Mouse (Mus musculus): ENCODE data around the gene Inafm1. TPM values are rescaled to one million over a fixed set of nuclear protein-coding genes. Genes with fewer than 3 reads are reported as not detected.
A peak's percentile ranks its signal among the peaks of the same experiment; 100 is the strongest.
"Not testable (repeated sequence)": the region's sequence is repeated elsewhere in the genome, so short reads cannot be mapped to it uniquely, and the experiment has no call there.

Gene Inafm1
- polyA plus RNA-seq, 1 experiment from 2014 or later, result 16.4 TPM

DNA sequence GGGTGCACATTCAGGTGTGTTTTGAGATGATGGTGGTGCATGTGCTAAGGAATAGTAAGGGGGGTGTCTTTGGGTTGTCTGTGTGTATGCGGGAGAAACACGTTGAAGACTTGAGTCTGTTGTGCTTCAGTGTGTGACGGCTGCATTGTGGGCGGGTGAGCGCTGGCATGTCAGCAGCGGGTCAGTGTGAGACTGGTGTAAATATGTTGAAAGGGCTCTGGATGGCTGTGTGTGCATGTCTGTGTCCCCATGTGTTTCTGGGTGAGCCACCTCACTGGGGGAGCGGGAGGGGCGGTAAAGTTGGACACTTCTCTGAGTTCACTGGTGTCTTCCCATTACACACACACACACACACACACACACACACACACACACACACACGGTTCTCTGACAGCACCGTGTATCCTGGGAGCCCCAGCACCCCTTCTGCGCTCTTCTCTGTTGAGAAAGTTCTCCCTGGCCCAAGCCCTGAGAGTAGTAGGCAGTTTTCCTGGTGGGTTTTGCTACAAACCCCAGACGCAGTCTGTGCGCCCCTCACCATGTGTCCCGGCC, 38.1 kb upstream of the Inafm1 start:
- peak overlapping the region; percentile 89 for H3K4me3 ChIP-seq (ENCODE audit: low read length)
- H3K4me1 ChIP-seq (ENCODE audit: insufficient read depth, low read length), result peaks cover 44% of the 10 kb centered on the region
- H3K9ac ChIP-seq (replicated peaks; ENCODE audit: low read length), result peak overlapping the region; percentile 93
- no peaks in the 10 kb centered on the region for H3K27me3 ChIP-seq (ENCODE audit: insufficient read depth, low read length)
- 3% methylated on average over 14 of the region's 14 CpGs for WGBS
- H3K9me3 ChIP-seq (ENCODE audit: low read length), result no peaks in the 10 kb centered on the region
- ATAC-seq (ENCODE audit: low FRiP score, low TSS enrichment), result no peak
- peak overlapping the region; percentile 100 for H3K4me2 ChIP-seq (replicated peaks; ENCODE audit: low read depth, low read length)
- no peaks in the 10 kb centered on the region for H3K36me3 ChIP-seq (ENCODE audit: insufficient read depth, low read length)
- H3K27ac ChIP-seq (ENCODE audit: low read length), result peak overlapping the region; percentile 97

DNA sequence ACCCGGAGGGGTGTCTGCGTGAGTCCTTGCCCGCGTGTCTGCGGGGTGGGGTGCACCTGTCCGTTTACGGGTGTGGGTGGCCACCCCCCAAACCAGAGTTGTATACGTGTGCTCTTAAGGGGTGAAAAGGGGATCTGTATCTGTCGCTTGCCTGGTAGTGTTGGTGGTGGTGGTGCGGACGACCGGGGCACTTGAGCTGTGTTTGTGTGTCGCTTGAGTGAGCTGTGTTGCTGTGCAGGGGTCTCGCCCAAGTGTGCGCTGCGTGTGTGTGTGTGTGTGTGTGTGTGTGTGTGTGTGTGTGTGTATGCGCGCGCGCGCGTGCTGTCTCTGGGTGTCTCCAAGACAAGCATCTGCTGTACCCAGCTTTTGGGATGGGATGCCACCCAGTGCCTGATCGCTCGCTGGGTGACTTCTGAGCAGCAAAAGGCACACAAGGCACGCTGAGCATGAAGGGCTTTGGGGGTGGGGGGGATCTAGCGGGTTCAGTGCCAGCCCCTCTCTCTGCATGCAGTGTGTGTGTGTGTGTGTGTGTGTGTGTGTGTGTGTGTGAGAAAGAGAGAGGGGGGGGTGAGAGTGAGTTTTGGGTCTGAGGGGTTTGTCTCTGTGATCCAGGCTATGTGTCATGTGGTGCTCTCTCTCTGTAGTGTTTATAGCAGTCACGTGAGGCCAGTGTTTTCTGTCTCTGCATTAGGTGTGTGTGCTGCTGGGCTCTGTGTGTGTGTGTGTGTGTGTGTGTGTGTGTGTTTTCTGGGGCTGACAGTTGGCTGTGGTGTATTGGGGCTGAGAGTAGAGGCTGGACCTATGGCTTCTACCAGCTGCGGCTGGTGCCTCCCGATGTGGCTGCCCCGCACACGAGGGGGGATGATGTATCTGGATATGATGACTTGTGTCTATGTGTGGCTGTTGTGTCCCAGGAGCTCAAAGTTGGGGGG, 37.4 kb upstream of the Inafm1 start:
- Histone ChIP-seq H3K4me1 (ENCODE audit: insufficient read depth, low read length) (peaks cover 44% of the 10 kb centered on the region), H3K27me3 (ENCODE audit: insufficient read depth, low read length) (no peaks in the 10 kb centered on the region), H3K27ac (ENCODE audit: low read length) (peak overlapping the region; percentile 56), H3K36me3 (ENCODE audit: insufficient read depth, low read length) (no peaks in the 10 kb centered on the region), H3K4me2 (replicated peaks; ENCODE audit: low read depth, low read length) (peak overlapping the region; percentile 100), H3K4me3 (ENCODE audit: low read length) (peak overlapping the region; percentile 89), H3K9me3 (ENCODE audit: low read length) (no peaks in the 10 kb centered on the region), H3K9ac (replicated peaks; ENCODE audit: low read length) (peak overlapping the region; percentile 62)
- 0% methylated on average over 31 of the region's 31 CpGs for WGBS
- ATAC-seq (ENCODE audit: low FRiP score, low TSS enrichment), result peak; percentile 0; the same call in 1 of the 2 replicates

DNA sequence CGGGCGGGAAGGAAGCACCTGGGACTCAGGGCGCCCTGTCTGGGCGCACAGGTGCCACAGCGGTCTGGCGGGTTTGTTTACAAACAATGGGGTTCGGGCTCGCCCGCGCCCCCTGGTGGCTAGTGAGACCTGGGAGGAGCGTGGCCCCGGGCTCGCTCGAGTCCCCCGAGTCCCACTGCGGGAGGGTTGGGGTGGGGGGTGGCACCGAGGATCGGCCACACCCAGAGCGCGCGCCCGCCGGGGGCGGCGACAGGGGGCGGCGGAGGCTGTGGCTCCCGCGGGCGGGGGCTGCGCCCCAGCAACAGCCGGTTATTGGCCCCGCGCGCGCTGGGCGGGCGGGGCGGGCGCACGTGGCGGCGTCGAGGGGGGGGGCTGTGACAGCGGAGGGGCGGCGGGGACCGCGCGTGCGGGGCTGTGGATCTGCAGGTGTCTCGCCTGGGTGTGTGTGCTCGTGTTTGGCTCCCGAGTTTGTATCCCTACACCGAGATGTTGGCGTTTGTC, 36.7 kb upstream of the Inafm1 start:
- H3K9me3 ChIP-seq (ENCODE audit: low read length), result no peaks in the 10 kb centered on the region
- peak; percentile 3; the same call in 1 of the 2 replicates for ATAC-seq (ENCODE audit: low FRiP score, low TSS enrichment)
- H3K36me3 ChIP-seq (ENCODE audit: insufficient read depth, low read length), result no peaks in the 10 kb centered on the region
- H3K9ac ChIP-seq (replicated peaks; ENCODE audit: low read length), result peak overlapping the region; percentile 62
- no peaks in the 10 kb centered on the region for H3K27me3 ChIP-seq (ENCODE audit: insufficient read depth, low read length)
- under 1% methylated on average over 41 of the region's 56 CpGs for WGBS
- peak overlapping the region; percentile 68 for H3K27ac ChIP-seq (ENCODE audit: low read length)
- peak overlapping the region; percentile 100 for H3K4me2 ChIP-seq (replicated peaks; ENCODE audit: low read depth, low read length)
- peaks cover 44% of the 10 kb centered on the region for H3K4me1 ChIP-seq (ENCODE audit: insufficient read depth, low read length)
- peak overlapping the region; percentile 89 for H3K4me3 ChIP-seq (ENCODE audit: low read length)

DNA sequence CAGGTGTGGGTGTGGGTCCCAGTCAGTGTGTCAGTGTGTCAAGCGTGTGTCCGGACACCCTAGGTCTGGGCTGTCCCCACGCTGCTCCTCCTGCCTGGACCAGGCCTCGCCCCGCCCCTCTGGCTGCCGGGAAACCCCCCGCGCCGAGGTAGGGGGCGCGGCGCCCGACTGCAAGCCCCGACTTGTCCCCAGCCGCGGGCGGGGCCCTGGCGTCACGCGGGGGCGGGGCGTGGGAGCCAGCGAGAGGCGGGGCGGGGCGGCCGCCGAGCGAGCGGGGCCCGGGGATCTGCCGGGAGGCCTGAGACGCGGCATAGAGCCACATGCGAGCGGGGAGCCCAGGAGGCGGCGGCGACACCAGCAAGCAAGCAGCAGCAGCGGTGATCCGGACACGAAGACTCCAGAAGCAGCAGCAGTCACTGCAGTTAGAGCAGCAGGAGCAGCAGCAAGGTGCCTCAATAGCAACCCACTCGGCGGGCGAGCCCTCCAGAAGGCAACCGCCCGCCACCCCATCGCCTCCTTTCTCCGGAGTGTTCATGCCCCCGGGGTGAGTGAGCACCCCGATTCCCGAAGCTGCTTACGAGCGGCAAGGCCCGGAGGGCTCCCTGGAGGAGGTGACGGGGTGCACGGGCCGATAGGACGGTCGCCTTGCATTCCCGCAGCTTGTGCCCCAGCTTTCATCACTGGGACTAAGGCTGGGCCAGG, 36.1 kb upstream of the Inafm1 start:
- peak overlapping the region; percentile 62 for H3K9ac ChIP-seq (replicated peaks; ENCODE audit: low read length)
- no peaks in the 10 kb centered on the region for H3K27me3 ChIP-seq (ENCODE audit: insufficient read depth, low read length)
- peak; percentile 44 for ATAC-seq (ENCODE audit: low FRiP score, low TSS enrichment)
- no peaks in the 10 kb centered on the region for H3K9me3 ChIP-seq (ENCODE audit: low read length)
- H3K4me3 ChIP-seq (ENCODE audit: low read length), result peak overlapping the region; percentile 89
- no peaks in the 10 kb centered on the region for H3K36me3 ChIP-seq (ENCODE audit: insufficient read depth, low read length)
- peak overlapping the region; percentile 68 for H3K27ac ChIP-seq (ENCODE audit: low read length)
- H3K4me1 ChIP-seq (ENCODE audit: insufficient read depth, low read length), result peaks cover 44% of the 10 kb centered on the region
- H3K4me2 ChIP-seq (replicated peaks; ENCODE audit: low read depth, low read length), result peak overlapping the region; percentile 100
- whole genome bisulfite sequencing, result 0% methylated on average over 60 of the region's 61 CpGs

DNA sequence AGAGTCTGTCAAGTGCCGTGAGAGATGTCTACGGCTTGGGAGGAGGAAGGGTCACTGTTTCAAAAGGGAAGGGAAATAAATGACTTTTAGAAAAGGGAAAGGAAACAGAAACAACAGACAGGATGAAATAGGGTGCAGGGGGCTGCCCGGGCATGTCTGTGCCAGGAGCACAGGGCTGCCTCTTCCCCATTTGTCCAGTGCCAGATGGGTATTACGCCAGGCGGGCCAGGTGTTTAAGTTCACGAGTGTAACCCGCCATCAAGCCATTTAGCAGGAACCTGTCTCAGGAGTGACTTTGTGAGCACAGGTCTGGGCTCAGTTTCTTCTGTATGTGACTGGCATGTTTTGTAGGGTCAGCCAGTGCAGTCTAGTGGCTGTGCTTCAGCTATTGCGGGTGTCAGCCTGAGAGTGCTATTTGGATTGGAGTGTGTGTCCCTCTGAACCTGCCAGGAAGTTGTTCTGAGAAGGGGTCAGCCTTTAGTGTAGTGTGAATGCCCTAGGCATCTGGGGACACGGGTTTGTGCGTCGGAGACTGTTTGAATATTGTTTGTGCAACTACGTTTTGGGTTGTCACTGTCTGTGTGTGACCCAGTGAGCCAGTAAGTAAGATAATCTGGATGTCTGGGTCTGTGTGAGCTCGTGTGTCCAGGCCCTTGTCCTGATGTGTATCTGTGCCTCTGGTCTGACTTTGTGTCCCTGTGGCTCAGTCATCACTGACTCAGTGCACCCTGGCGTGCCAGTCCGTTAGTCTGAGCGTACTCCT, 35.3 kb upstream of the Inafm1 start:
- Histone ChIP-seq H3K4me1 (ENCODE audit: insufficient read depth, low read length) (peaks cover 44% of the 10 kb centered on the region), H3K9ac (replicated peaks; ENCODE audit: low read length) (peak overlapping the region; percentile 62), H3K27me3 (ENCODE audit: insufficient read depth, low read length) (no peaks in the 10 kb centered on the region), H3K27ac (ENCODE audit: low read length) (peak overlapping the region; percentile 29), H3K4me2 (replicated peaks; ENCODE audit: low read depth, low read length) (peak overlapping the region; percentile 100), H3K9me3 (ENCODE audit: low read length) (no peaks in the 10 kb centered on the region), H3K4me3 (ENCODE audit: low read length) (peak overlapping the region; percentile 89), H3K36me3 (ENCODE audit: insufficient read depth, low read length) (no peaks in the 10 kb centered on the region)
- no peak for ATAC-seq (ENCODE audit: low FRiP score, low TSS enrichment)
- WGBS, result 28% methylated on average over 16 of the region's 16 CpGs

DNA sequence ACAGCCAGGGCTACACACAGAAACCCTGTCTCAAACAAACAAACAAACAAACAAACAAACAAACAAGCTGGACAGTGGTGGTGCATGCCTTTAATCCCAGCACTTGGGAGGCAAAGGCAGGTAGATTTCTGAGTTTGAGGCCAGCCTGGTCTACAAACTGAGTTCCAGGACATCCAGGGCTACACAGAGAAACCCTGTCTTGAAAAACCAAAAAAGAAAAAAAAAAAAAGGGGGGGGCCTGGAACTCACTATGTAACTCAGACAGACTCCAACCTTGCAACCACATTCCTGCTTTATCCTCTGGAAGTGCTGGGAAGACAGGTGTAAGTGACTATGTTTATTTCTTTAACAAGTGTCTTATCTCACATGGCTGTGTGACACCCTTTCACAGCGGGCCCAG, 34.7 kb upstream of the Inafm1 start, which contains the start of gene Bbc3:
Bbc3 (plus strand) TSS at position 301 of the 400 bp plus-strand sequence.
- Histone ChIP-seq H3K4me1 (ENCODE audit: insufficient read depth, low read length) (peaks cover 39% of the 10 kb centered on the region), H3K9ac (replicated peaks; ENCODE audit: low read length) (peak within 1 kb of the TSS; percentile 62), H3K4me3 (ENCODE audit: low read length) (peak within 1 kb of the TSS; percentile 89), H3K27ac (ENCODE audit: low read length) (peak within 1 kb of the TSS; percentile 29), H3K4me2 (replicated peaks; ENCODE audit: low read depth, low read length) (peak within 1 kb of the TSS; percentile 100)
- 57% methylated on average over 1 of the region's 1 CpGs for WGBS
- not testable (repeated sequence) for ATAC-seq (ENCODE audit: low FRiP score, low TSS enrichment); H3K27me3 ChIP-seq (ENCODE audit: insufficient read depth, low read length); H3K36me3 ChIP-seq (ENCODE audit: insufficient read depth, low read length); H3K9me3 ChIP-seq (ENCODE audit: low read length)

DNA sequence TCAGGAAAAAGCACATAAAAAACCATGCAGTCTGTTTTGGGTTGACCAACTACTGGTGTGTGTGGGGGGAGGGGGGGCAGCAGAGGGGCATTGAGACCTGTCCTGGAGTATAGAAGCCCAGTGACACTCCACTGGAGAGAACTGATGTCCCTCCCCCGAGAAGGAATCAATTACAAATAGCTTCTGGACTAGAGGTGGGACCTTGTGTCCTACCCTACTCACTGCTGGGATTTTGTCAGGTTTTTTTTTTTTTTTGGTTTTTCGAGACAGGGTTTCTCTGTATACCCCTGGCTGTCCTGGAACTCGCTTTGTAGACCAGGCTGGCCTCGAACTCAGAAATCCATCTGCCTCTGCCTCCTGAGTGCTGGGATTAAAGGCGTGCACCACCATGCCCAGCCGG, 33.7 kb upstream of the Inafm1 start:
- H3K4me2 ChIP-seq (replicated peaks; ENCODE audit: low read depth, low read length); H3K9ac ChIP-seq (replicated peaks; ENCODE audit: low read length); ATAC-seq (ENCODE audit: low FRiP score, low TSS enrichment); H3K27ac ChIP-seq (ENCODE audit: low read length); H3K4me3 ChIP-seq (ENCODE audit: low read length); H3K27me3 ChIP-seq (ENCODE audit: insufficient read depth, low read length); H3K9me3 ChIP-seq (ENCODE audit: low read length); H3K36me3 ChIP-seq (ENCODE audit: insufficient read depth, low read length): not testable (repeated sequence)
- H3K4me1 ChIP-seq (ENCODE audit: insufficient read depth, low read length), result peaks cover 32% of the 10 kb centered on the region
- WGBS, result 70% methylated on average over 6 of the region's 6 CpGs

DNA sequence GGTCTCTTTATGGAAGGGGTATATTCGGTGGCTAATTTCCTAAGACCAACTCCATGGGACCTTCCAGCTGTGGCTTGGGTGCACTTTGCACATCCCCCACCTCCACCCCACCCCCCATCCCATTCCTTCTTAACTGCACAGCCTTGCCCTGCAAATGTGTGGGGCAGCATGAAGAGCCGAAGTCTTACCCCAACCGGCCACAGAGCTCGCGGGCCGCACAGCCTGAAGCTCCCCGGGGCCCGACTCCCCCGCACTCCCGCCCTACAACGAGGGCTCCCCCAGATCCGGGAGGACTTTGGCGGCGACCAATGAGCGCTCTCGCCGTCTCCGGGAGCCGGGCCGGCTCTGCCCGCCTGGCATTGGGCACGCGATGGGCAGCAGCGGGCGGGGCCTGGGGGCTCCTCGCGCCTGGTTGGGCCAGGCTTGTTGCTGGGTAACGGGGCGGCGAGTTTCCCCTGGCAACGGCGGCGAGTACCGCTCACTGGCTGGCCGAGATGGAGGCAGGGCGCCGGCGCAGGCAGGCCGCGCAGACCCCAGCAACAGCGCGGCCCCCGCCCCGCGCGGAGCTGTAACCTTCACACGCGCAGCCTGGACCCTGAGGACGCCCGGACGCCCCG, 26.1 kb upstream of the Inafm1 start:
- peak overlapping the region; percentile 83 for H3K4me2 ChIP-seq (replicated peaks; ENCODE audit: low read depth, low read length)
- H3K4me3 ChIP-seq (ENCODE audit: low read length), result peak overlapping the region; percentile 51
- peak overlapping the region; percentile 62 for H3K9ac ChIP-seq (replicated peaks; ENCODE audit: low read length)
- H3K4me1 ChIP-seq (ENCODE audit: insufficient read depth, low read length), result peaks cover 35% of the 10 kb centered on the region
- peak; percentile 81 for ATAC-seq (ENCODE audit: low FRiP score, low TSS enrichment)
- under 1% methylated on average over 52 of the region's 52 CpGs for WGBS
- no peaks in the 10 kb centered on the region for H3K27me3 ChIP-seq (ENCODE audit: insufficient read depth, low read length)
- H3K27ac ChIP-seq (ENCODE audit: low read length), result peak overlapping the region; percentile 65
- H3K9me3 ChIP-seq (ENCODE audit: low read length), result no peaks in the 10 kb centered on the region
- no peaks in the 10 kb centered on the region for H3K36me3 ChIP-seq (ENCODE audit: insufficient read depth, low read length)

DNA sequence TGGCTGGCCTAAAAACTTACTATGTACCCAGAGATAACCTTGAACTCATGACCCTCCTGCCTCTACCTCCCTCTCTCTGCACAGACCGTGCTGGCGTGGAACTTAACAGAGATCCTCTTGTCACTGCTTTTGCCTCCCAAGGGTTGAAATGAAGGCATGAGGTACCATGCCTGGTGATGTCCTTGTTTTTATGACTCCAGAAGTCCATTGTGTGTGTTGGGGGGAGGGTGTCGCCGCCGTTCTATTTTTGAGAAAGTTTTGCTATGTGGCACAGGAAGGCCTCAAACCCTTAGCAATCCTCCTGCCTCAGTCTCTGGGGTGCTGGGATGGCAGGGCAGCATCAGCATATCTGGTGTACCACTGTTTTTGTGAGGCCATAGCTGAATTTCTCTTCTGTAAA, 25.5 kb upstream of the Inafm1 start:
- 75% methylated on average over 5 of the region's 5 CpGs for WGBS
- no peak for ATAC-seq (ENCODE audit: low FRiP score, low TSS enrichment)
- no peak overlapping the region for H3K9ac ChIP-seq (replicated peaks; ENCODE audit: low read length)
- no peaks in the 10 kb centered on the region for H3K36me3 ChIP-seq (ENCODE audit: insufficient read depth, low read length)
- H3K9me3 ChIP-seq (ENCODE audit: low read length), result no peaks in the 10 kb centered on the region
- peak overlapping the region; percentile 83 for H3K4me2 ChIP-seq (replicated peaks; ENCODE audit: low read depth, low read length)
- peaks cover 35% of the 10 kb centered on the region for H3K4me1 ChIP-seq (ENCODE audit: insufficient read depth, low read length)
- H3K27me3 ChIP-seq (ENCODE audit: insufficient read depth, low read length), result no peaks in the 10 kb centered on the region
- peak overlapping the region; percentile 65 for H3K27ac ChIP-seq (ENCODE audit: low read length)
- H3K4me3 ChIP-seq (ENCODE audit: low read length), result peak overlapping the region; percentile 51

All from kidney, embryonic 16.5 days (tissue).